Mouse (Mus musculus) 416B (cell line): Measurements from ENCODE around the gene Mrln.

Experiments
- DNase-seq: peaks from one replicate; pipeline ENCODE4 v3.0.0; 2011; ENCODE audit warnings: low read depth

Gene Mrln

GRCm38 (mm10) chr10:70204505-70205399 lies at the start of gene Mrln:
Mrln (plus strand) TSS chr10:70204664.
- DNase-seq, result no peak

DNA sequence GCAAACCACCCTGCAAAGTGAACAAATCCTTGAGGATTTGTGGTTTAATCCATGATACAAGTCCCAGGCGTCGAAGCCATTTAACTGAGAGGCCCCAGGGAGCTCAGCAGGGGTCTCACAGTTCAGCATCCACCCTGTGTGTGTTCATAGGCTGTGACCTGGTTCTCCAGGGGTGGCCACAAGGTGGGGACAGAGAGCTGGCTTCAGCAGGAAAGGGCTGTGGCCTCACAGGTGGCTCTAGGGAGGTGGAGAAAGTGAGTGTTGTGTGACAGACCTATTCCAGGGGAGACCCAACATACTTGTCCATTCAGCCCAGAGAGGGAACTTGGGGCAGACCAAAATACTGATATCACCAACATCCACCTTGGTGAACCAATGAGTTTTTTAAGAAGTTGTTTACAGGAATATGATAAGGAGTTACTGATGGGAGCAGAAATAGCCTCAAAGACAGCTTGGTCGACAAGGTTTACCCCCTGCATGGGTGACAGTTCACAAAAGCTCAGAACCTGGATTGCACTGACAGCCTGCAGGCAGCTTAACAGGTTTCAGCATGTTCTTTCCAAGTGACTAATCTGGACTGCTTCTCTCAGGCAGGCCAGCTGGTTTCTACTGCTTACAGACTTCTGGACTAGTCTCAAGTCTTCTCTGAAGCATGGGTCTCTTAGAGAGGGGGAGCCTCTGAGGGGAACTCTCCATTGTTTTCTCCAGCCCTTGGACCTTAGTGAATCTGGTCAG lies 47.9 kb upstream of the Mrln start:
- DNase-seq, result peak; percentile 27

DNA sequence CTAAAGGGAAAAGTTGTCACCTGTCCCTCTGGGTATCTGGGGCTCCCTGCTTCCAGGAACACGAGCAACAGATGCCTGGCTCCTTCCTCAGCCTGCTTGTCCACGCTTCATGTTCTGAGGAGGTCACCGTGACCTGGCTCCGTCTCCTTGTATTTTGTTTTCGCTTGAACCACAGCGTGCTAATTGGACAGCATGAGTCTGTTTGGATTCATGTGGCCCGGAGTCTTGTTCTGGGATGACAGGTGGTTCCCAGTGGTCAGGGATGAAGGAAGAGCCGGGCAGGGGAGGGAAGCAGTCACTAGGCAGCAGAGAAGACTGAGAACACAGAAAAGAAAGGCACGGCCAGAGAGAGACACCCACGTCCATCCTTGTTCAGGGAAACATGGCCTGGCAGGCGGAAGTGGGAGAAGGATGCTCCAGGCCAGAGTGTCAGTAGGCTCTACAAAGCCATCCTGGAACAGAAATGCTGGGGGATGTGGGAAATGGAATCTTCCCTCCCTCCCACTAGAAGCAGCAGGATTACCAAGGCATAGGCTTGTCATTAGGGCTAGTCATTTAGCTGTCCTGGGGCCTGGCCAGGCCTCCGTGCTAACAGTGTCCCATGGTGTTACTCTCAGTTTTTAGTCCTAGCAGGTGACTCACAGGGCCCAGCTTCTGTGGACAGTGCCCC lies 44.7 kb upstream of the Mrln start:
- DNase-seq, result no peak

GRCm38 (mm10) chr10:70160811-70161210 lies 43.7 kb upstream of the Mrln start:
- DNase-seq, result no peak

DNA sequence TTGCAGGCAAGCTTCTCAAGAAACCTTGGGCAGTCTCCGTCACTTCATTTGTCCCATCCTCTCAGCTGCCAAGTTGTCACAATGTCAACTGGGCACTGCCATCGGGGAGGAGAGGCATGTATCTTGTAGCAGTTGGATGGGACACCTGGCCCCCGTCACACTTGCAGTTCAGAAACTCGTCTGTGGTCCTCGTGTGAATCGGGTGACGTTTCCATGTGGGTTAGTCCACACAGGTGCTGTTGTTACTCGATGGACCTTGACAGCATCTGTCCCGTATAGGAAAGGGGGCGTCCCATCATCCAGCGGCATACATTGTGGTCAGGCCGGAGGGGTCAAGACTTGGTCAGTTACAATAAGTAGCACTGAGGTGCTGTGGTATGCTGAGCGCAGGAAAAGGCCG lies 43.0 kb upstream of the Mrln start:
- DNase-seq, result no peak

GRCm38 (mm10) chr10:70163681-70164080 lies 40.8 kb upstream of the Mrln start:
- no peak for DNase-seq

DNA sequence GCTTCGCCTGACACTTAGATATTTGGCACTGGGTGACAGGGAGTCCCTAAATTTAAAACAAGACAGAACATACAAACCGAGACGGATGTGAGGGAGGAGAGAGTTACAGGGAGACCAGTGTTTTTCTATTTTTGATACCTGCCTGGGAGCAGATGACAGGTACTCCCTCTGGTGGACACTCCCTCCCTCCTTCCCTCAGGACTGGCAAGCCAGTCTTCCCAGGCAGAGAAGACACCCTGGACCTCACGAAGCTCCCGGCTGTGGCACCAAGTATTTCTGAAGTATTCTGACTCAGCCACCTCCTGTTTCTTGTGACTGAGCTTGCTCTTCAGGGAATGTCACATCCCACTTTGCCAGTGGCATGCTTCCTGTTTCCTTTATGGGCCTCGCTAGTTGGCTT lies 38.6 kb upstream of the Mrln start:
- DNase-seq, result no peak

DNA sequence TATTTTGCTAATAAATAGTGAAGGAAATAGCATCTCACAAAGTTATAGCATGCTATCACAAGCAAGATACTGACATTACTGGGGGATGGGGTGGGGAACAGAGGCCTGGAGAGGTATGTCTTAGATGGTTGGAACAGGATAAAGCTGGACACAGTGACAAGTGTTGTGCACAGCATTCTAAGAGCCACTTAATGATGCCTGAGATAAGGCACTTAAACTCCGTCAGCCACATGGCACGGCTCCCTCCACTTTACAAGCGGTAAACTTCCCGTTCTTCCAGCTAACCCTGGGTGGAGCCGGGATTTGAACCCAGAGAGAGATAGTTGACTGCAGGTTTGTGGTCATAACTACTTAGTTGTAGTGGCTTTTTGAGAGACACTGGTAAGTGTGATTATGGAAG lies 38.0 kb upstream of the Mrln start:
- no peak for DNase-seq

- DNase-seq, result no peak
Measured at GRCm38 (mm10) chr10:70167625-70168024, 36.8 kb upstream of the Mrln start.

- DNase-seq, result no peak
Measured at GRCm38 (mm10) chr10:70168396-70168795, 36.1 kb upstream of the Mrln start.

DNA sequence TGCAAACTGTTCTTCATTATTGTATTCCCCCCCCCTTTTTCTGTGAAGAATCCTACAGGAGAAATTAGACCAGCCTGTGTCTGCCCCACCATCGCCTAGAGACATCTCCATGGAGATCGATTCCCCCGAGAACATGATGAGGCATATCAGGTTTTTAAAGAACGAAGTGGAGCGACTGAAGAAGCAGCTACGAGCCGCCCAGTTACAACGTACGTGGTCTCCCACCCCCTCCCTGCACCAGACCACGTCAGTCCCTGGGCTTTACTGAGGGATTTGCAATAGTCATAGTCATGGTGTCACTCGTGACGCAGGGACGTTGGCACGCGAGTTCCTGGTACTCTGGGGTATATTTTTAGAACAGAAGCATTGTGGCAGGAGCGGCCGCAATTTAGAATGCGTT lies 35.4 kb upstream of the Mrln start:
- DNase-seq, result no peak

GRCm38 (mm10) chr10:70173314-70173713 lies 31.1 kb upstream of the Mrln start:
- peak; percentile 56 for DNase-seq

DNA sequence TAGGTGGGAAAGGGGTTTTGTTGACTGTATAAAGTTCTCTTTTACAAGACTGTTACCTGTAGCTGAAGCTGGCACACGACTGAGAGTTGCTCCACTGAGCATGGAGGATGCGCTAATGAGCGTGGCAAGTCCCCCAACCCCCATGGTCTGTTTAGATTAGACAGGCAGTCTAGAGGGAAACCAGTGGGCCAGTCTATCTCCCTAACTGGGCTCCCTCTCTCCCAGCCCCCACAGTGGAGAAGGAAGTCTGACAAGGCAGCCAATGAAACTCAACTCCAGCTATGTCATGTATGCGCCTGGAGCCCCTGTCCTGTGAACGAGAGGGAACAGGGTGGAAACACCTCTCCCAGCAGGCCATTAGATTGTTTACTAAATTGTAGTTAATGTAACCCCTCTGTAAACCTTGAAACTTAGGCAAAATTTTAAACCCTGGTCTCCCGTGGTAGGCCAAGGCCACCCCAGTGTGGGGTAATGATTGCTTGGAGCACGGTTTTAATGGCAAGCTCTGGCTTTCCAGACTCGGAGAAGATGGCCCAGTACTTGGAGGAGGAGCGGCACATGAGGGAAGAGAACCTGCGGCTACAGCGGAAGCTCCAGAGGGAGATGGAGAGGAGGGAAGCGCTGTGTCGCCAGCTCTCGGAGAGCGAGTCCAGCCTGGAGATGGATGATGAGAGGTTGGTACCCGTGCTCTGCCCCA lies 29.8 kb upstream of the Mrln start:
- no peak for DNase-seq

GRCm38 (mm10) chr10:70180727-70181126 lies 23.7 kb upstream of the Mrln start:
- DNase-seq, result peak; percentile 51

- no peak for DNase-seq
Measured at GRCm38 (mm10) chr10:70181279-70181972, 23.0 kb upstream of the Mrln start.

DNA sequence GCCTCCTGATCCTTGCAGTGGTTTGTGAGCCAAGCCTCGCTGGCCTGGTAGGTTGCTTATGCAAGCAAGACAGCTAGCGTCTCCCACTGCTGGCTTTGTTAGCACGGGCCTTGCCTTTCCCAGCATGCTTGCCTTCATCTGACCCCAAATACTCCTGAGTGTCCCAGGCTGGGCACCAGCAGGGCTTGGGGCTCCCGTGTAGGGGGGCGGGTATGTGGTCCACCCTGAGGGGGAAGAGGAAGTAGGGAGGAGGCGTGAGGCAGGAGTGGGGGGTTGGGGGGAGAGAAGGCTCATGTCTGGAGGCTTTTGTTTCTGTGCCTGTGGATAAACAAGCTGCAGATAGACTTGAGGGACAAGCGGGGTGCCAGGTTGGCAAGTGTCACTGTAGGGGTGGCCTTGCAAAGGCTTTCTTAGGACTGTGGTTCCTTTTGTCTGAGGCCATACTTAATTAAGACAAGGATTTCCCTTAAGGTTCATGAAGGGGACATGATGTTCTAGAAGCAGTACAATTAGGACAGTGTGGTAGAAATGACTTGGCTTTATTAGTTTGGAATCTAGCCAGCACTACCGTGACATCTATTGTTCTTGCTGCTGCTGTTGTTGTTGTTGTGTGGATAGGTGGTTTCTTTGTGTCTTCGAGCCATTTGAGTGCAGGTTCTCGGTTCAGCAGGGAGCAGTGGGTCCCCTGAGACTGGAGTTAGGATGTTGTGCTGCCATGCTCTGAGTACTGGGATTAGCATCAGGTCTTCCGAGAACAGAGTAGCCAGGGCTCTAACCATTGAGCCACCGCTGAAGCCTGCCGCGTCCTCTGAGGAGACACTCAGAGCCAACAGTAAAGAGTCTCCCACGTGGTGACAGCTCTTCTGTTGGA lies 21.0 kb upstream of the Mrln start:
- DNase-seq, result no peak

- peak; percentile 16 for DNase-seq
Measured at GRCm38 (mm10) chr10:70186136-70186535, 18.3 kb upstream of the Mrln start.

DNA sequence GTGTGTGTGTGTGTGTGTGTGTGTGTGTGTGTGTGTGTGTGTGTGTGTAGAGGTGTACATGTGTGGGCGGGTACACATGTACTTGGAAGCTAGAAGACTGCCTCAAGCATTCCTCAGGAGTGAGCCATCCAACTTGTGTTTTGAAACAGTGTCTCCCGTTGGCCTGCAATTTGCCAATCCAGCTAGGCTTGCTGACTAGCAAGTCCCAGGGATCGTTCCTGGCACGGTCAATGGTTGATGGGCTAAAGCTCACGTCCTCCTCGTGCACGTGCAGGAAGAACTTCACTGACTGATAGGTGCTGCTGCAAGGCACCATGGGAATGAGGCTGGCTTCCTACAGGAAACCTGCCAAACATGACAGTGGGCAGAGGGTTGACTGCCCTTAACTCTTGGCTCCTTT lies 17.9 kb upstream of the Mrln start:
- no peak for DNase-seq

DNA sequence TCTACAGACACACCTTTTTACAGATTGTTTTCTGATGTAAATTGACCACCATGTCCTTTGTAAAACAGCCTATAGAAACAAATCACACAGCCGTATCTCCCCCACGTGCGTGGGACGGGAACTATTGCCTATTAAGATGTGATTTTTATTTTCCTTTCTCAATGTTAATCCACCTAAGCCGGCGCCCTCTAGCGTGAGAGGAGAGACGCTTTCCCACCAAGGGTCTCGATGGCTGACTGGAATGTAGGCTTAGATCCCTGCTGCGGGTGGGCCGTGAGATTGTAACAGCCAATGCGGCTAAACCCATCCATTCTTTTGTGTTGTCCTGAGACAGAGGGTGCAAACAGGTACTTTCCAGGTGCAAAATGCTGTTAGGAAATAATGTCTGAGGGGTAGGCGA lies 14.6 kb upstream of the Mrln start:
- no peak for DNase-seq

- DNase-seq, result no peak
Measured at GRCm38 (mm10) chr10:70194283-70194682, 10.2 kb upstream of the Mrln start.

GRCm38 (mm10) chr10:70195279-70195678 lies 9.2 kb upstream of the Mrln start:
- no peak for DNase-seq
